Mouse (Mus musculus): ENCODE measurements around the gene Zbtb45. TPM values are rescaled to one million over a fixed set of nuclear protein-coding genes. Genes with fewer than 3 reads are reported as not detected.

The Zbtb45 gene
- 78.8 and 127 TPM in 2 replicates for polyA plus RNA-seq (2012; rRNA removed)

- TF ChIP-seq CTCF (IDR thresholded peaks at IDR 0.05; ENCODE audit: borderline replicate concordance, control insufficient read depth, extremely low read depth, insufficient read depth, low read length, poor library complexity) = no peak
- no peak for TF ChIP-seq POLR2A (IDR thresholded peaks at IDR 0.05; ENCODE audit: control insufficient read depth, extremely low read depth, insufficient read depth, low read length, poor library complexity)
- no peaks in the 10 kb centered on the region for H3K27me3 ChIP-seq (ENCODE audit: control insufficient read depth, insufficient read depth, low read length)
- peak within 1 kb of the TSS; percentile 81 for H3K4me3 ChIP-seq (ENCODE audit: control insufficient read depth, insufficient read depth, low read length)
- H3K36me3 ChIP-seq (ENCODE audit: control insufficient read depth, insufficient read depth, low read length) = peaks cover 10% of the 10 kb centered on the region
- H3K27ac ChIP-seq (ENCODE audit: control insufficient read depth, insufficient read depth, low read length) = peak within 1 kb of the TSS; percentile 73
- peaks cover 11% of the 10 kb centered on the region for H3K4me1 ChIP-seq (replicated peaks; ENCODE audit: control insufficient read depth, insufficient read depth, low read length)
- no peak for DNase-seq
- WGBS = 20% methylated on average over 26 of the region's 26 CpGs
Observed at GRCm38 (mm10) chr7:13010005-13010908, at the start of gene Zbtb45. Gene Zbtb45 (minus strand): TSS chr7:13010034.

GRCm38 (mm10) chr7:13059536-13059935 lies 49.7 kb upstream of the Zbtb45 start:
- Histone ChIP-seq H3K27me3 (ENCODE audit: control insufficient read depth, insufficient read depth, low read length) (no peaks in the 10 kb centered on the region), H3K27ac (ENCODE audit: control insufficient read depth, insufficient read depth, low read length) (no peak overlapping the region), H3K4me3 (ENCODE audit: control insufficient read depth, insufficient read depth, low read length) (no peak overlapping the region), H3K36me3 (ENCODE audit: control insufficient read depth, insufficient read depth, low read length) (no peaks in the 10 kb centered on the region), H3K4me1 (replicated peaks; ENCODE audit: control insufficient read depth, insufficient read depth, low read length) (no peaks in the 10 kb centered on the region)
- TF ChIP-seq CTCF (IDR thresholded peaks at IDR 0.05; ENCODE audit: borderline replicate concordance, control insufficient read depth, extremely low read depth, insufficient read depth, low read length, poor library complexity) (no peak), POLR2A (IDR thresholded peaks at IDR 0.05; ENCODE audit: control insufficient read depth, extremely low read depth, insufficient read depth, low read length, poor library complexity) (no peak)
- WGBS = 91% methylated on average over 9 of the region's 9 CpGs
- no peak for DNase-seq

- DNase-seq = no peak
- whole genome bisulfite sequencing = 79% methylated on average over 8 of the region's 8 CpGs
- no peak overlapping the region for H3K27ac ChIP-seq (ENCODE audit: control insufficient read depth, insufficient read depth, low read length)
- H3K36me3 ChIP-seq (ENCODE audit: control insufficient read depth, insufficient read depth, low read length) = no peaks in the 10 kb centered on the region
- 0 out of 2 replicates have a peak, but pooled peaks cover 2% of the 10 kb centered on the region for H3K4me1 ChIP-seq (replicated peaks; ENCODE audit: control insufficient read depth, insufficient read depth, low read length)
- TF ChIP-seq CTCF (IDR thresholded peaks at IDR 0.05; ENCODE audit: borderline replicate concordance, control insufficient read depth, extremely low read depth, insufficient read depth, low read length, poor library complexity) = no peak
- TF ChIP-seq POLR2A (IDR thresholded peaks at IDR 0.05; ENCODE audit: control insufficient read depth, extremely low read depth, insufficient read depth, low read length, poor library complexity) = no peak
- H3K4me3 ChIP-seq (ENCODE audit: control insufficient read depth, insufficient read depth, low read length) = no peak overlapping the region
- no peaks in the 10 kb centered on the region for H3K27me3 ChIP-seq (ENCODE audit: control insufficient read depth, insufficient read depth, low read length)
Observed at GRCm38 (mm10) chr7:13056913-13057700, 47.3 kb upstream of the Zbtb45 start.

GRCm38 (mm10) chr7:13054287-13055010 lies 44.6 kb upstream of the Zbtb45 start, which contains the start of gene Mzf1:
Gene Mzf1 (minus strand): TSS chr7:13054764.
- peak; percentile 41; the same call in 1 of the 2 replicates for TF ChIP-seq POLR2A (IDR thresholded peaks at IDR 0.05; ENCODE audit: control insufficient read depth, extremely low read depth, insufficient read depth, low read length, poor library complexity)
- TF ChIP-seq CTCF (IDR thresholded peaks at IDR 0.05; ENCODE audit: borderline replicate concordance, control insufficient read depth, extremely low read depth, insufficient read depth, low read length, poor library complexity) = peak; percentile 60; the same call in 1 of the 2 replicates
- peak; percentile 92 for DNase-seq
- 0 out of 2 replicates have a peak, but pooled peaks cover 2% of the 10 kb centered on the region for H3K4me1 ChIP-seq (replicated peaks; ENCODE audit: control insufficient read depth, insufficient read depth, low read length)
- H3K4me3 ChIP-seq (ENCODE audit: control insufficient read depth, insufficient read depth, low read length) = peak within 1 kb of the TSS; percentile 78
- WGBS = under 1% methylated on average over 41 of the region's 41 CpGs
- peak within 1 kb of the TSS; percentile 75 for H3K27ac ChIP-seq (ENCODE audit: control insufficient read depth, insufficient read depth, low read length)
- no peaks in the 10 kb centered on the region for H3K27me3 ChIP-seq (ENCODE audit: control insufficient read depth, insufficient read depth, low read length)
- H3K36me3 ChIP-seq (ENCODE audit: control insufficient read depth, insufficient read depth, low read length) = no peaks in the 10 kb centered on the region

- DNase-seq = no peak
- Histone ChIP-seq H3K4me1 (replicated peaks; ENCODE audit: control insufficient read depth, insufficient read depth, low read length) (0 out of 2 replicates have a peak, but pooled peaks cover 2% of the 10 kb centered on the region), H3K36me3 (ENCODE audit: control insufficient read depth, insufficient read depth, low read length) (no peaks in the 10 kb centered on the region), H3K4me3 (ENCODE audit: control insufficient read depth, insufficient read depth, low read length) (peak overlapping the region; percentile 78), H3K27me3 (ENCODE audit: control insufficient read depth, insufficient read depth, low read length) (no peaks in the 10 kb centered on the region), H3K27ac (ENCODE audit: control insufficient read depth, insufficient read depth, low read length) (no peak overlapping the region)
- WGBS = 5% methylated on average over 15 of the region's 15 CpGs
- TF ChIP-seq POLR2A (IDR thresholded peaks at IDR 0.05; ENCODE audit: control insufficient read depth, extremely low read depth, insufficient read depth, low read length, poor library complexity) = no peak
- TF ChIP-seq CTCF (IDR thresholded peaks at IDR 0.05; ENCODE audit: borderline replicate concordance, control insufficient read depth, extremely low read depth, insufficient read depth, low read length, poor library complexity) = no peak
Observed at GRCm38 (mm10) chr7:13053961-13054286, 44.1 kb upstream of the Zbtb45 start.

Measured in thymus, adult 2 months (tissue).